Mouse (Mus musculus) inflammation-experienced regulatory T-cells, adult 6 months (primary cell): ENCODE data around the gene Gm5483. TPM values are rescaled to one million over a fixed set of nuclear protein-coding genes. Genes with fewer than 3 reads are reported as not detected.
"Not testable (repeated sequence)": the region's sequence is repeated elsewhere in the genome, so short reads cannot be mapped to it uniquely, and the experiment has no call there.

Experiments
- ATAC-seq: one replicate; pipeline ENCODE4 v1.8.0; 2017
- polyA plus RNA-seq, 3 experiments: library from polyadenylated mRNA; unstranded; fragments of 100-300 nt; shearing (Covaris generic); gene quantifications; one replicate each; pipeline ENCODE4 v1.2.1; 2017

The Gm5483 gene
- not detected for polyA plus RNA-seq

GRCm38 (mm10) chr16:36183912-36184311, at the start of gene Gm5483:
TSS of gene Gm5483 (plus strand) at chr16:36184212.
- not testable (repeated sequence) for ATAC-seq

- no peak for ATAC-seq
These were observed 45.8 kb upstream of the Gm5483 start for GRCm38 (mm10) chr16:36138201-36138600.

GRCm38 (mm10) chr16:36156402-36156975, 27.5 kb upstream of the Gm5483 start, which contains the start of gene Stfa2l1:
TSS of gene Stfa2l1 (plus strand) at chr16:36156811.
- no peak for ATAC-seq

GRCm38 (mm10) chr16:36167841-36168240, 16.2 kb upstream of the Gm5483 start:
- not testable (repeated sequence) for ATAC-seq

- no peak for ATAC-seq
These were observed 7.9 kb upstream of the Gm5483 start for GRCm38 (mm10) chr16:36176108-36176507.

- no peak for ATAC-seq
These were observed 4.1 kb upstream of the Gm5483 start for GRCm38 (mm10) chr16:36179910-36180309.

- no peak for ATAC-seq
These were observed 15.2 kb downstream of the Gm5483 start for GRCm38 (mm10) chr16:36199226-36199625.

- ATAC-seq, result no peak
These were observed 19.8 kb downstream of the Gm5483 start for GRCm38 (mm10) chr16:36203846-36204245.

GRCm38 (mm10) chr16:36205684-36206083, 21.7 kb downstream of the Gm5483 start:
- ATAC-seq, result not testable (repeated sequence)

GRCm38 (mm10) chr16:36209967-36210453, 26.0 kb downstream of the Gm5483 start, which contains the start of gene Gm5416:
TSS of gene Gm5416 (plus strand) at chr16:36210403.
- ATAC-seq, result no peak

GRCm38 (mm10) chr16:36221168-36221567, 37.2 kb downstream of the Gm5483 start, which contains the start of gene 2010005H15Rik:
TSS of gene 2010005H15Rik (plus strand) at chr16:36221468.
- ATAC-seq, result not testable (repeated sequence)

Other genes with a start within 250 kb of the Gm5483 start
- 10 to 100 TPM; 62.4 to 76.7 (median 76.5) TPM for gene Parp9, start 245.7 kb upstream of the Gm5483 start, polyA plus RNA-seq
- 10 to 100 TPM; 47.2 to 59.8 (median 52.9) TPM for gene Dtx3l, start 245.1 kb upstream of the Gm5483 start, polyA plus RNA-seq
- gene Kpna1, start 205.5 kb upstream of the Gm5483 start, polyA plus RNA-seq, result 10 to 100 TPM; 39.8 to 41.2 (median 40.9) TPM
- 1 to 10 TPM; 7.2 to 9.7 (median 7.3) TPM for gene Wdr5b, start 143.0 kb upstream of the Gm5483 start, polyA plus RNA-seq
- gene Fam162a, start 112.6 kb upstream of the Gm5483 start, polyA plus RNA-seq, result 100 to 1,000 TPM in 2 of 3 experiments, 10 to 100 TPM in 1; 88.8 to 114 (median 113) TPM
- 10 to 100 TPM; 31.1 to 34.2 (median 31.7) TPM for gene Ccdc58, start 112.5 kb upstream of the Gm5483 start, polyA plus RNA-seq
- gene Csta1, start 53.0 kb upstream of the Gm5483 start, polyA plus RNA-seq, result under 1 TPM in 1 of 3 experiments, not detected in 2; 0.34 TPM
- gene Stfa2l1, start 27.4 kb upstream of the Gm5483 start, polyA plus RNA-seq, result not detected
- not detected for gene Gm5416, start 26.2 kb downstream of the Gm5483 start, polyA plus RNA-seq
- 1 to 10 TPM in 1 of 3 experiments, under 1 TPM in 1, not detected in 1; 0.59 to 1.1 TPM for gene 2010005H15Rik, start 37.3 kb downstream of the Gm5483 start, polyA plus RNA-seq
- not detected for gene Stfa1, start 92.7 kb downstream of the Gm5483 start, polyA plus RNA-seq
- gene BC117090, start 150.1 kb downstream of the Gm5483 start, polyA plus RNA-seq, result not detected
- gene BC100530, start 183.5 kb downstream of the Gm5483 start, polyA plus RNA-seq, result not detected
- gene Stfa2, start 224.2 kb downstream of the Gm5483 start, polyA plus RNA-seq, result not detected